Comparison of ENCODE assay signal across 27 mouse cellular contexts in genomic region chr12:30054761-30055540, GRCm38 (mm10).
DNase-seq lines count a peak whose midpoint lies in the region; ATAC-seq lines count a peak whose summit lies in the region.
"Had no signal": no experiment of that assay in that cellular context is flagged by ENCODE, and none has a peak within 500 bp of the region (broad histone marks: within the 10 kb centered on the region; RNA-seq: fewer than 3 reads in every experiment).

No protein-coding gene starts in this region.

- no peaks in the 10 kb centered on the region for H3K36me3 ChIP-seq in midbrain, embryonic 11.5 days (ENCODE audit: control insufficient read depth, insufficient read depth, low read length)
- H3K36me3 ChIP-seq in midbrain, embryonic 16.5 days (ENCODE audit: control insufficient read depth, insufficient read depth, low read length): no peaks in the 10 kb centered on the region
- no peaks in the 10 kb centered on the region for H3K36me3 ChIP-seq in limb, embryonic 10.5 days
- H3K36me3 ChIP-seq: embryonic facial prominence, embryonic 10.5 days; embryonic facial prominence, embryonic 13.5 days; forebrain, embryonic 10.5 days; hindbrain, embryonic 10.5 days; hindbrain, embryonic 13.5 days had no signal

- H3K27ac ChIP-seq in midbrain, embryonic 11.5 days (ENCODE audit: low read depth, low read length): no peak overlapping the region
- no peak overlapping the region for H3K27ac ChIP-seq in midbrain, embryonic 16.5 days (ENCODE audit: low read length)
- no peak overlapping the region for H3K27ac ChIP-seq in limb, embryonic 10.5 days
- H3K27ac ChIP-seq: embryonic facial prominence, embryonic 10.5 days; embryonic facial prominence, embryonic 13.5 days; forebrain, embryonic 10.5 days; forebrain, embryonic 13.5 days; hindbrain, embryonic 10.5 days; hindbrain, embryonic 13.5 days; hindbrain, postnatal 0 days had no signal

- ATAC-seq in midbrain, embryonic 11.5 days (ENCODE audit: low FRiP score): no peak
- ATAC-seq in midbrain, embryonic 16.5 days: no peak
- ATAC-seq: CD4-positive, CD25-positive, alpha-beta regulatory T cell, adult 4 months; forebrain, embryonic 13.5 days; forebrain, embryonic 16.5 days; hindbrain, postnatal 0 days; inflammation-experienced regulatory T-cells, adult 6 months; intestine, embryonic 16.5 days had no signal

- H3K4me3 ChIP-seq in midbrain, embryonic 11.5 days (ENCODE audit: low read depth, low read length): no peak overlapping the region
- no peak overlapping the region for H3K4me3 ChIP-seq in midbrain, embryonic 16.5 days (ENCODE audit: low read depth, low read length)
- H3K4me3 ChIP-seq in limb, embryonic 10.5 days: no peak overlapping the region
- H3K4me3 ChIP-seq: embryonic facial prominence, embryonic 10.5 days; embryonic facial prominence, embryonic 13.5 days; erythroblast, embryonic 14.5 days; forebrain, embryonic 10.5 days; forebrain, embryonic 13.5 days; hindbrain, embryonic 10.5 days; hindbrain, embryonic 13.5 days had no signal

- no peaks in the 10 kb centered on the region for H3K9me3 ChIP-seq in midbrain, embryonic 11.5 days (ENCODE audit: control insufficient read depth, low read length)
- H3K9me3 ChIP-seq in midbrain, embryonic 16.5 days (replicated peaks; ENCODE audit: control insufficient read depth, low read length, poor library complexity, severe bottlenecking): no peaks in the 10 kb centered on the region
- no peaks in the 10 kb centered on the region for H3K9me3 ChIP-seq in limb, embryonic 10.5 days (replicated peaks)
- H3K9me3 ChIP-seq: embryonic facial prominence, embryonic 10.5 days; embryonic facial prominence, embryonic 13.5 days; forebrain, embryonic 10.5 days; forebrain, embryonic 13.5 days; hindbrain, embryonic 10.5 days; hindbrain, embryonic 13.5 days had no signal

- DNase-seq in midbrain, embryonic 11.5 days (ENCODE audit: low spot score, missing footprints): peak; percentile 21
- DNase-seq in brain, adult 2 months (ENCODE audit: low read depth, low spot score): peak; percentile 26
- peak; percentile 7 for DNase-seq in limb, embryonic 10.5 days (ENCODE audit: low spot score)
- DNase-seq in cerebellum, adult 9-11 months: no peak
- no peak for DNase-seq in embryo, embryonic 11 days
- DNase-seq: adrenal gland, postnatal 10 days; cerebellum, adult 18-20 months; cerebellum, adult 9-10 months; cerebellum, postnatal 25 days; gastrocnemius, postnatal 10 days; gastrocnemius, postnatal 36 days; heart, adult 18-20 months; heart, postnatal 36 days; kidney, adult 18-20 months had no signal

- H3K4me2 ChIP-seq in midbrain, embryonic 11.5 days: no peak overlapping the region
- no peak overlapping the region for H3K4me2 ChIP-seq in midbrain, embryonic 16.5 days (ENCODE audit: low read length)
- H3K4me2 ChIP-seq: embryonic facial prominence, embryonic 13.5 days; forebrain, embryonic 13.5 days; hindbrain, embryonic 13.5 days had no signal

- WGBS in midbrain, embryonic 11.5 days: 87% methylated on average over 11 of the region's 11 CpGs
- WGBS in midbrain, embryonic 16.5 days: 90% methylated on average over 11 of the region's 11 CpGs
- WGBS in limb, embryonic 10.5 days: 88% methylated on average over 11 of the region's 11 CpGs

- no peaks in the 10 kb centered on the region for H3K27me3 ChIP-seq in midbrain, embryonic 11.5 days (ENCODE audit: control insufficient read depth, insufficient read depth, low read length)
- H3K27me3 ChIP-seq in midbrain, embryonic 16.5 days (ENCODE audit: control insufficient read depth, insufficient read depth, low read depth, low read length): no peaks in the 10 kb centered on the region
- no peaks in the 10 kb centered on the region for H3K27me3 ChIP-seq in limb, embryonic 10.5 days (ENCODE audit: low read depth, poor library complexity, severe bottlenecking)
- H3K27me3 ChIP-seq: embryonic facial prominence, embryonic 13.5 days; forebrain, embryonic 13.5 days; hindbrain, embryonic 13.5 days had no signal

- H3K4me1 ChIP-seq in midbrain, embryonic 11.5 days (ENCODE audit: control insufficient read depth, insufficient read depth, low read length): no peaks in the 10 kb centered on the region
- no peaks in the 10 kb centered on the region for H3K4me1 ChIP-seq in midbrain, embryonic 16.5 days (ENCODE audit: control insufficient read depth, insufficient read depth, low read length)
- H3K4me1 ChIP-seq in limb, embryonic 10.5 days: peaks cover 9% of the 10 kb centered on the region
- H3K4me1 ChIP-seq: forebrain, embryonic 10.5 days; forebrain, embryonic 13.5 days; hindbrain, embryonic 10.5 days; hindbrain, embryonic 13.5 days had no signal

- no peak overlapping the region for H3K9ac ChIP-seq in midbrain, embryonic 11.5 days (ENCODE audit: low read length)
- H3K9ac ChIP-seq in midbrain, embryonic 16.5 days (ENCODE audit: low read depth, low read length): no peak overlapping the region
- H3K9ac ChIP-seq: embryonic facial prominence, embryonic 13.5 days; forebrain, embryonic 13.5 days; hindbrain, embryonic 13.5 days had no signal

Comparison
In these comparisons a context has a peak if more than half of its experiments do, and no peak if none do; other contexts are left out.
1. DNase-seq: peak in midbrain, embryonic 11.5 days (single experiment), brain, adult 2 months (single experiment) and limb, embryonic 10.5 days (single experiment); none in cerebellum, adult 9-11 months (single experiment) and embryo, embryonic 11 days (single experiment).